Mouse (Mus musculus) testis, adult 2 months (tissue): ENCODE measurements around the gene Pde8b. TPM values are rescaled to one million over a fixed set of nuclear protein-coding genes. Genes with fewer than 3 reads are reported as not detected.
A peak's percentile ranks its signal among the peaks of the same experiment; 100 is the strongest.
"Not testable (repeated sequence)": the region's sequence is repeated elsewhere in the genome, so short reads cannot be mapped to it uniquely, and the experiment has no call there.

Experiments
- H3K27ac ChIP-seq: fragments of 200-500 bp; 2 replicates; pipeline ENCODE4 v1.5.1; 2012; ENCODE audit warnings: low read depth, low read length; ENCODE audit not compliant: control insufficient read depth, insufficient read depth
- H3K27me3 ChIP-seq: fragments of 200-500 bp; 2 replicates; pipeline ENCODE4 v1.6.1; 2012; ENCODE audit warnings: mild to moderate bottlenecking, low read length, moderate library complexity; ENCODE audit not compliant: control insufficient read depth, insufficient read depth
- H3K36me3 ChIP-seq: fragments of 200-500 bp; 2 replicates; pipeline ENCODE4 v1.6.1; 2012; ENCODE audit warnings: mild to moderate bottlenecking, low read length; ENCODE audit not compliant: control insufficient read depth, insufficient read depth
- H3K4me1 ChIP-seq: fragments of 200-500 bp; 2 replicates; pipeline ENCODE4 v1.6.1; 2012; ENCODE audit warnings: low read length; ENCODE audit not compliant: control insufficient read depth, insufficient read depth
- H3K4me3 ChIP-seq: fragments of 200-500 bp; 2 replicates; pipeline ENCODE4 v1.5.1; 2012; ENCODE audit warnings: low read depth, mild to moderate bottlenecking, low read length, moderate library complexity, mixed read lengths; ENCODE audit not compliant: control insufficient read depth
- CTCF ChIP-seq: fragments of 200-500 bp; IDR thresholded peaks from 2 replicates; pipeline ENCODE4 v1.5.1; 2012; ENCODE audit warnings: low read depth, mild to moderate bottlenecking, inconsistent platforms, low read length, moderate library complexity; ENCODE audit not compliant: control insufficient read depth, insufficient read depth, insufficient replicate concordance
- POLR2A ChIP-seq: fragments of 200-500 bp; IDR thresholded peaks from 2 replicates; pipeline ENCODE4 v1.6.1; 2012; ENCODE audit warnings: low read depth, mild to moderate bottlenecking, inconsistent platforms, low read length, moderate library complexity; ENCODE audit not compliant: control insufficient read depth
- polyA plus RNA-seq: library from polyadenylated mRNA; depleted of rRNA; stranded (reverse); fragments of >200 nt; gene quantifications from 2 replicates; pipeline ENCODE4 v1.2.3, GENCODE M21; 2012

The Pde8b gene
- polyA plus RNA-seq, 1 experiment = 4.2 TPM

- Histone ChIP-seq H3K27ac (no peak overlapping the region), H3K36me3 (no peaks in the 10 kb centered on the region), H3K4me1 (no peaks in the 10 kb centered on the region), H3K27me3 (no peaks in the 10 kb centered on the region), H3K4me3 (no peak overlapping the region)
- TF ChIP-seq CTCF (no peak), POLR2A (no peak)
Observed at GRCm38 (mm10) chr13:95230326-95230725, 19.8 kb downstream of the Pde8b start.

GRCm38 (mm10) chr13:95224491-95224890 lies 25.6 kb downstream of the Pde8b start:
- Histone ChIP-seq H3K4me1 (peaks cover 12% of the 10 kb centered on the region), H3K36me3 (no peaks in the 10 kb centered on the region), H3K4me3 (no peak overlapping the region), H3K27me3 (peaks cover 2% of the 10 kb centered on the region), H3K27ac (no peak overlapping the region)
- TF ChIP-seq POLR2A = no peak
- no peak for TF ChIP-seq CTCF

DNA sequence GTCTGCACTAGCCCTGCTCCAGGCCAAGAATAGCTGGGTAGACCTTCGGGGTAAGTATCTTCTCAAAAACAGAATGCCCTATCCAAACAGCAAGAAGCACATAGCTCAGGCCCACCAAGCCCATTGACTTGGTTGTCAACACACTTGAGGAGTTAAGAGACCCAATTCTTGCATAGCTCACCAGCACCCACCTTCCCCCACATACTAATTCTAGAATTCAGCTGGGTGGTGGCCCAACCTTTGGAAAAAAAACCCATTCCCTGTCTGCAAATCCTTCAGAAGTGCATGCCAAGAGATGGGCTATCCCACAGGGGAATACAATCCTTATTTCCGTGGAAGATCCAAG lies 26.7 kb downstream of the Pde8b start:
- no peak for TF ChIP-seq POLR2A
- TF ChIP-seq CTCF = no peak
- Histone ChIP-seq H3K27ac (no peak overlapping the region), H3K4me3 (no peak overlapping the region), H3K36me3 (no peaks in the 10 kb centered on the region), H3K27me3 (peaks cover 2% of the 10 kb centered on the region), H3K4me1 (peaks cover 12% of the 10 kb centered on the region)

DNA sequence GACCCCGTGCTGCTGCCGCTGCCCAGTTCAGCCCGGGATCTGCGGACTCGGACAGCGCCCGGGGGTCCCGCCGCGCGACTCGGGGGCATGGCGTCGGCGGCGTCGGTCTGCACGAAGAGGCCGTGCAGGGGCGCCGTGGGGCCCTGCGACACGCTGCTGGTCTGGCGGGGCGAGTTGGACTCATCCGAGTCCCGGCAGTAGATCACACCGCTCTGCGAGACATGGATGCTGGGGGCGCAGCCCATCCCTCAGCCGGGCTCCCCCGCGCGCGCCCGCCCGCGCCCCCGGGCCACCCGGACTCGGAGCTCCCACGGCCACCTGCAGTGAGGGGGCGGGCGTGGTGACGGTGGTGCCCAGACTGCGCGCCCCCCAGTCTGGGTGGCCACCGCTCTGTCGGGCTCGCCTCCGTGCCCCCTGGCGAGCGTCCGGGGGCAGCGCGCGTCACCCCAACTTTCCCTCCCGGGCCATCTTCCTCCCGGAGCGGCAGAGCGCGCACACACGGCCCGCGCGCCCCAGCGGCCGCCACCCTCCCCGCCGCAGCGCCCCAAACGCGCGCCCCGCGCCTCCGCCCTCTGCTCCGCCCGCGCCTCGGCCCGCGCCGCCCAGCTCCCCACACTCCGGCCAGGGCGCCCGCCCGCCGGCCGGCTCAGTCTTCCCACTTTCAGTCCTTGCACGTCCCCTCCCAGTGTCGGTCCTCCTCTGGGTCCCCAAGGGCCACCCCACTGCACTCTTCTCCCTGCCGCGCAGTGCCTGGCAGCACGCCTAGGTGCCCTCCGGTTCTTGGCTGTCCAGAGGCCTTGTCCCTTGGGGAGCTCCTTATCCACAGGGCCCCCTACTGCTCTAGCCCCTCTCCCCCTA lies 27.3 kb downstream of the Pde8b start:
- H3K4me3 ChIP-seq = peak overlapping the region; percentile 87
- peaks cover 2% of the 10 kb centered on the region for H3K27me3 ChIP-seq
- H3K36me3 ChIP-seq = no peaks in the 10 kb centered on the region
- H3K4me1 ChIP-seq = peaks cover 12% of the 10 kb centered on the region
- TF ChIP-seq CTCF (no peak), POLR2A (no peak)
- no peak overlapping the region for H3K27ac ChIP-seq

- H3K27me3 ChIP-seq = peaks cover 2% of the 10 kb centered on the region
- no peak overlapping the region for H3K27ac ChIP-seq
- TF ChIP-seq POLR2A (no peak), CTCF (no peak)
- no peaks in the 10 kb centered on the region for H3K36me3 ChIP-seq
- peak overlapping the region; percentile 87 for H3K4me3 ChIP-seq
- peaks cover 12% of the 10 kb centered on the region for H3K4me1 ChIP-seq
Observed at GRCm38 (mm10) chr13:95221882-95222568, 28.1 kb downstream of the Pde8b start.

GRCm38 (mm10) chr13:95215661-95216170 lies 34.4 kb downstream of the Pde8b start:
- H3K4me1 ChIP-seq, H3K27ac ChIP-seq, H3K4me3 ChIP-seq, H3K36me3 ChIP-seq, H3K27me3 ChIP-seq: not testable (repeated sequence)

GRCm38 (mm10) chr13:95212320-95212719 lies 37.8 kb downstream of the Pde8b start:
- Histone ChIP-seq H3K36me3 (no peaks in the 10 kb centered on the region), H3K4me1 (0 out of 2 replicates have a peak, but pooled peaks cover 2% of the 10 kb centered on the region), H3K27me3 (no peaks in the 10 kb centered on the region), H3K4me3 (no peak overlapping the region), H3K27ac (no peak overlapping the region)
- no peak for TF ChIP-seq POLR2A
- TF ChIP-seq CTCF = no peak

DNA sequence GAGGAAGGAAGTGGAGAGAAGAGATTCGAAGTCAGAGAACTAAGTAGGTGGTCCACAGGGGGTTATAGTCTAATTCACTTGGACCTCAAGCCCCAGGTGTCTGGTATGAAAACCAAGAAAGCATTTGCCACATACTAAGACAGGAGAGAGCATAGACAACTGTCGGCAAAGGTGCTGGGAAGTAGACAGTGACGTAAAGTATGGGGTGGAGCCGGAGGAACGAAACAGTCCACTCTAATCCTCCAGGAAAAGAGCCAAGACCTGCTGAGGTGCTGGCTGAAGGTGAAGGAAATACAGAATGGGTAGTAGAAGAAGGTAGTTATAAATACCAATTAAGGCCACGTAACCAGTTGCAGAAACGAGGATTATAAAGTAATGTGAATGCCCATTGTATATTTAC lies 42.8 kb downstream of the Pde8b start:
- not testable (repeated sequence) for H3K4me1 ChIP-seq, H3K4me3 ChIP-seq, H3K27me3 ChIP-seq, H3K27ac ChIP-seq, H3K36me3 ChIP-seq
